Mouse (Mus musculus): ENCODE data around the gene Tln1.
"Not testable (repeated sequence)": the region's sequence is repeated elsewhere in the genome, so short reads cannot be mapped to it uniquely, and the experiment has no call there.

Gene Tln1

GRCm38 (mm10) chr4:43561997-43562768 lies at the start of gene Tln1, which contains the start of gene Creb3:
TSS of gene Tln1 (minus strand) at chr4:43562691.
TSS of gene Creb3 (plus strand) at chr4:43562332.
- peak; percentile 97 to 98 for DNase-seq

- DNase-seq, result no peak
Measured at GRCm38 (mm10) chr4:43604751-43605685, 42.5 kb upstream of the Tln1 start.

GRCm38 (mm10) chr4:43604099-43604498 lies 41.6 kb upstream of the Tln1 start:
- no peak for DNase-seq

DNA sequence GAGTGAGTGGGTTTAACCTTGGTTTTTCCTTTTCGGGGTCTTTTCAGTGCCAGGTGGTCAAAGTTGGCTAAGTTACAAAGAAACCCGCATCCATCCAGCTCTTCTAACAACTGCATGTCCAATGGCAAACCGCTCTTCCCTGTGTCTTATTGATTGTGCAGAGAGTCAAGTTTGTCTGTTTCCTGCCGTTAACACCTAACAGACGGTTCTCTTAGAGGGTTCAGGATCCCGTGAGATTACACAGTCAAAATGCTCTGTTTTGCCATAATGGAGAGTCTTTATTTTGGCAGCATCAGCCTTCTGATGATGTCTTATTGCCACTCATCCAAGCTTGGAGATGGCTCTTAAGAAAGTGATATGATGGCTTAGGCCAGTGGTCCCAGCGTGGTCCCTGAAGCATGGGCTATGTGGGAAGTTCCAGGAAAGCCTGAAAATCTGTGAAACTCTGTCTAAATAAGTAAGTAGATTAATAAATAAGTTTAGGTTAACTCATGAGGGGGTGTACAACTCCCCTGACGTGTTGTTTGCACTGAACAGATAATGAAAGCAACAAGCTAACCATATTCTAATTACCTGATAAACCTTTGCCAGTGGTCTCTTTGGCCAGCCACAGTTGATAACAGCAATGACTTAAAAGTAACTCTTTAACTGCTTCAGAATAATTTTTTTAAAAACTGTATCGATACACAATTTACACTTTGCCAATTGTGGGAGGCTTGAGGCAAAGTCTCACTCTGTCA lies 37.9 kb upstream of the Tln1 start:
- DNase-seq, result no peak

- no peak for DNase-seq
Measured at GRCm38 (mm10) chr4:43598650-43599380, 36.3 kb upstream of the Tln1 start.

DNA sequence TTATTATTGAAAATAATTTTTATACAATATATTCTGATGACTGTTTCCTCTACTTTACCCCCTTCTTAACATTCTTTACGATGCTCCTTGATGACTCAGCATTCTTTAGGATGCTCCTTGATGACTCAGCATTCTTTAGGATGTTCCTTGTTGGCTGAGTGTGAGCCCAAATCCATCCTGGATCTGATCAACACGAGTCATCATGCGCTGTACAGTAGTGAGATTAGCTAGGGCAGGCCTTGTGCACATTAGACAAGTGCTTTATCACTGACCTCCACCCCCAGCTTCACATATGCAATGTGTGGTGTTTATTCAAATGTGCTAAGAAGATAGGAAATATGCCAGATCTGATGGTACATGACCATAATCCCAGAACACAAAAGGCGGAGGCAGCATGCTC lies 35.7 kb upstream of the Tln1 start:
- DNase-seq, result no peak

- DNase-seq, result not testable (repeated sequence)
Measured at GRCm38 (mm10) chr4:43596597-43596996, 34.1 kb upstream of the Tln1 start.

- DNase-seq, result no peak
Measured at GRCm38 (mm10) chr4:43593453-43593852, 31.0 kb upstream of the Tln1 start.

DNA sequence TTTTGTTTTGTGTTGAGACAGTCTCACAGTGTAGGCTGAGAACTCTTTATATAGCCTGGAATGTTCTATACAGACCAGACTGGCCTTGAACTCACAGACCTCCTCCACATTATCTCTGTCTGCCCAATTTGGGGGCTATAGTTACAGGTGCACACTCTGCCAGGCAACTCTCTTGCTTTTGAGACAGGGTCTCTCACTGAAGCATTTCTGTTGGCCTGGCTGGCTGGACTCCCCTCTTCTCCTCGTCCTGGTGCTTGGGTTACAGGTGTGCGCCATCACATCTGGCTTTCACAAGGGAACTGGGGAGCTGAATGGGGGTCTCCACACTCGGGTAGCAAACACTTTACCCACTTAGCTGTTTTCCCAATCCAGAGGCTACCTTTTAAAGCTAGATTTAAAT lies 29.5 kb upstream of the Tln1 start:
- no peak for DNase-seq

DNA sequence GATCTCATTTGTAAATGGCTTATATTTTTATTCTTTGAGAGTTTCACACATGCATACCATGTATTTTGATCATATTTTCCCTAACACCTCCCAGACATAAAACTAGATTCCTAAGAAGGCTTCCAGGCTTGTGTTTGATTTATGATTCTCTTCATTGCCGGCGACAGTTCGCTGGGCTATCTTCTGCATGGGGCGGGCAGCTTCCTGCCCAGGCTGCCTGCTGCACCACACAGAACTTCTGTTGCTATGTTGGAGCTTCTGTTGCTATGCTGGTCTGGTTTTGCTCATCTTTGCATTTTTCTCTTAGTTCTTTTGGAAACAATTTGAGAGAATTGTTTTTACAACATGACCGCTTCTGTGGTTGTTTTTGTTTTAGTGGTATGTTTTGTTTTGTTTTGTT lies 29.1 kb upstream of the Tln1 start:
- no peak for DNase-seq

GRCm38 (mm10) chr4:43587681-43588080 lies 25.2 kb upstream of the Tln1 start:
- no peak for DNase-seq

GRCm38 (mm10) chr4:43586411-43586810 lies 23.9 kb upstream of the Tln1 start:
- DNase-seq, result no peak

GRCm38 (mm10) chr4:43585682-43586081 lies 23.2 kb upstream of the Tln1 start:
- DNase-seq, result no peak

- DNase-seq, result peak in 1 of 2 experiments; percentile 43
Measured at GRCm38 (mm10) chr4:43584444-43585416, 22.2 kb upstream of the Tln1 start, which contains the start of gene Msmp. TSS of gene Msmp (minus strand) at chr4:43584494.

DNA sequence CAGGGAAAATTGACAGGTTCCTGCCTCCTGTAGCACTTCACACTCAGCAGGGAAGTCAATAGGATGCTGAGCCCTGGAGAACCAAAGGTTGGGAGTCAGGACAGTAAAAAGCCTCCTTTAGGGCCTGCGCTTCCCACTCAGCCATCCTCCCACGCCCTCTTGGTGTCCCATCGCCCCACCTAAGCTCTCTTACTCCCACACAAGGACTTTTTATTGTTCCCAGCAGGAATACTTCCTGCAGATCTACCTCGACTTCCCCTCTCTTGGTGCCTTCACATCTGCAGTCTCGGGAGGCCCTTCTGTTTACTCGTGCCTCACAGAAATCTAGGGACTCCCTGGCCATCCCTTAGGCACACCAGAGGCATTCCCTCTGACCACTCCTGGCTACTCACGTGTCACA lies 20.9 kb upstream of the Tln1 start:
- no peak for DNase-seq

GRCm38 (mm10) chr4:43582241-43582640 lies 19.8 kb upstream of the Tln1 start:
- no peak for DNase-seq

- no peak for DNase-seq
Measured at GRCm38 (mm10) chr4:43581381-43581780, 18.9 kb upstream of the Tln1 start.

DNA sequence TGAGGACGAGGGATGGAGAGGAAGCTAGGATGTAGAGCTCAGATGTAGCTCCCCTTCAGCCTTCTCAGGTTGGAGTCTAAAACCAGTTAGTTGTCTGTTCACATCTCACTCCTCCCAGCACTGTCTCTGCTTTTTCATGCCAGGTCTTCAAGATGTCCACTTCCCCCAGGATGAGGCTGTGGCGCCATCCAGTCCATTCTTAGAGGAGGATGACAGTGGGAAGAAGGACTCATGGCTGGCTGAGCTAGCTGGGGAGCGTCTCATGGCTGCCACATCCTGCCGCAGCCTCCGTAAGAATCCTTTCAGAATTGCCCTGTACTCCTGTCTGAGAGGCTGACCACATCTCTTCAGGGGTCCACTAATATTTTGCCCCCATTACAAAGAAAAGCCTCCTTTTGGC lies 18.2 kb upstream of the Tln1 start:
- no peak for DNase-seq

DNA sequence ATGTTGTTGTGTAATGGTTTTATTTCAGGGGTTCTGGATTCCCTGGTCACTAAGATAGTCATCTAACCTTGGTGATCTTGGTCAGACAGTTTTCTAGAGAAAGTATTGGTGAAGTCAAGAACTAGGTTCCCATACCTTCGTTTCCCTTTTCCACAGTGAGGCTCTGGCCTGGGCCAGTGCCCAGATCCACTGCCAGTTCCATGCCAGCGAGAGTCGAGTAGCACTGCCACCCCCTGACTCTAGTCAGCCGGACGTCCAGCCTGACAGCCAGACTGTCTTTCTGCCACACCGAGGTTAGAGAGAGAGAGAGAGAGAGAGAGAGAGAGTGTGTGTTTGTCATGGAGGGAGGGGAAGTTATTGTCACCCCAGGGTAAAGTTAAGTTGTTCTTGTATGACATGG lies 17.2 kb upstream of the Tln1 start:
- DNase-seq, result no peak

- DNase-seq, result no peak
Measured at GRCm38 (mm10) chr4:43579256-43579655, 16.8 kb upstream of the Tln1 start.
